Mouse (Mus musculus): ENCODE data around the gene Ep400. TPM values are rescaled to one million over a fixed set of nuclear protein-coding genes. Genes with fewer than 3 reads are reported as not detected.

Ep400 gene
- polyA plus RNA-seq, 1 experiment, result 155 TPM

- no peak for DNase-seq
- 86% methylated on average over 1 of the region's 1 CpGs for WGBS
- TF ChIP-seq CTCF (IDR thresholded peaks at IDR 0.05; ENCODE audit: borderline replicate concordance, control insufficient read depth, extremely low read depth, insufficient read depth, low read length, poor library complexity) (no peak), POLR2A (IDR thresholded peaks at IDR 0.05; ENCODE audit: control insufficient read depth, extremely low read depth, insufficient read depth, low read length, poor library complexity) (no peak)
- Histone ChIP-seq H3K36me3 (ENCODE audit: control insufficient read depth, insufficient read depth, low read length) (no peaks in the 10 kb centered on the region), H3K27me3 (ENCODE audit: control insufficient read depth, insufficient read depth, low read length) (no peaks in the 10 kb centered on the region), H3K4me3 (ENCODE audit: control insufficient read depth, insufficient read depth, low read length) (no peak overlapping the region), H3K4me1 (replicated peaks; ENCODE audit: control insufficient read depth, insufficient read depth, low read length) (peaks cover 20% of the 10 kb centered on the region), H3K27ac (ENCODE audit: control insufficient read depth, insufficient read depth, low read length) (no peak overlapping the region)
These were observed 36.2 kb upstream of the Ep400 start for GRCm38 (mm10) chr5:110806676-110807075.

GRCm38 (mm10) chr5:110806154-110806553 lies 35.6 kb upstream of the Ep400 start:
- Histone ChIP-seq H3K27me3 (ENCODE audit: control insufficient read depth, insufficient read depth, low read length) (no peaks in the 10 kb centered on the region), H3K4me3 (ENCODE audit: control insufficient read depth, insufficient read depth, low read length) (no peak overlapping the region), H3K27ac (ENCODE audit: control insufficient read depth, insufficient read depth, low read length) (no peak overlapping the region), H3K36me3 (ENCODE audit: control insufficient read depth, insufficient read depth, low read length) (no peaks in the 10 kb centered on the region), H3K4me1 (replicated peaks; ENCODE audit: control insufficient read depth, insufficient read depth, low read length) (peaks cover 24% of the 10 kb centered on the region)
- TF ChIP-seq CTCF (IDR thresholded peaks at IDR 0.05; ENCODE audit: borderline replicate concordance, control insufficient read depth, extremely low read depth, insufficient read depth, low read length, poor library complexity) (no peak), POLR2A (IDR thresholded peaks at IDR 0.05; ENCODE audit: control insufficient read depth, extremely low read depth, insufficient read depth, low read length, poor library complexity) (no peak)
- DNase-seq, result no peak
- 92% methylated on average over 4 of the region's 4 CpGs for WGBS

- Histone ChIP-seq H3K27ac (ENCODE audit: control insufficient read depth, insufficient read depth, low read length) (no peak overlapping the region), H3K36me3 (ENCODE audit: control insufficient read depth, insufficient read depth, low read length) (peaks cover under 1% of the 10 kb centered on the region), H3K4me3 (ENCODE audit: control insufficient read depth, insufficient read depth, low read length) (no peak overlapping the region), H3K4me1 (replicated peaks; ENCODE audit: control insufficient read depth, insufficient read depth, low read length) (peaks cover 26% of the 10 kb centered on the region), H3K27me3 (ENCODE audit: control insufficient read depth, insufficient read depth, low read length) (no peaks in the 10 kb centered on the region)
- 92% methylated on average over 7 of the region's 7 CpGs for WGBS
- TF ChIP-seq CTCF (IDR thresholded peaks at IDR 0.05; ENCODE audit: borderline replicate concordance, control insufficient read depth, extremely low read depth, insufficient read depth, low read length, poor library complexity), result no peak
- TF ChIP-seq POLR2A (IDR thresholded peaks at IDR 0.05; ENCODE audit: control insufficient read depth, extremely low read depth, insufficient read depth, low read length, poor library complexity), result no peak
- DNase-seq, result no peak
These were observed 33.7 kb upstream of the Ep400 start for GRCm38 (mm10) chr5:110804012-110804743.

GRCm38 (mm10) chr5:110802809-110803208 lies 32.3 kb upstream of the Ep400 start:
- H3K36me3 ChIP-seq (ENCODE audit: control insufficient read depth, insufficient read depth, low read length), result peaks cover 9% of the 10 kb centered on the region
- TF ChIP-seq CTCF (IDR thresholded peaks at IDR 0.05; ENCODE audit: borderline replicate concordance, control insufficient read depth, extremely low read depth, insufficient read depth, low read length, poor library complexity) (no peak), POLR2A (IDR thresholded peaks at IDR 0.05; ENCODE audit: control insufficient read depth, extremely low read depth, insufficient read depth, low read length, poor library complexity) (no peak)
- DNase-seq, result no peak
- no peaks in the 10 kb centered on the region for H3K27me3 ChIP-seq (ENCODE audit: control insufficient read depth, insufficient read depth, low read length)
- no peak overlapping the region for H3K27ac ChIP-seq (ENCODE audit: control insufficient read depth, insufficient read depth, low read length)
- peaks cover 12% of the 10 kb centered on the region for H3K4me1 ChIP-seq (replicated peaks; ENCODE audit: control insufficient read depth, insufficient read depth, low read length)
- H3K4me3 ChIP-seq (ENCODE audit: control insufficient read depth, insufficient read depth, low read length), result no peak overlapping the region

GRCm38 (mm10) chr5:110802186-110802585 lies 31.7 kb upstream of the Ep400 start:
- 93% methylated on average over 4 of the region's 4 CpGs for WGBS
- Histone ChIP-seq H3K4me1 (replicated peaks; ENCODE audit: control insufficient read depth, insufficient read depth, low read length) (peaks cover 8% of the 10 kb centered on the region; the same call in 1 of the 2 replicates), H3K27ac (ENCODE audit: control insufficient read depth, insufficient read depth, low read length) (no peak overlapping the region), H3K36me3 (ENCODE audit: control insufficient read depth, insufficient read depth, low read length) (peaks cover 9% of the 10 kb centered on the region), H3K4me3 (ENCODE audit: control insufficient read depth, insufficient read depth, low read length) (no peak overlapping the region), H3K27me3 (ENCODE audit: control insufficient read depth, insufficient read depth, low read length) (no peaks in the 10 kb centered on the region)
- no peak for DNase-seq
- no peak for TF ChIP-seq CTCF (IDR thresholded peaks at IDR 0.05; ENCODE audit: borderline replicate concordance, control insufficient read depth, extremely low read depth, insufficient read depth, low read length, poor library complexity)

- Histone ChIP-seq H3K27me3 (ENCODE audit: control insufficient read depth, insufficient read depth, low read length) (no peaks in the 10 kb centered on the region), H3K4me3 (ENCODE audit: control insufficient read depth, insufficient read depth, low read length) (no peak overlapping the region), H3K4me1 (replicated peaks; ENCODE audit: control insufficient read depth, insufficient read depth, low read length) (peaks cover 8% of the 10 kb centered on the region; the same call in 1 of the 2 replicates), H3K27ac (ENCODE audit: control insufficient read depth, insufficient read depth, low read length) (no peak overlapping the region), H3K36me3 (ENCODE audit: control insufficient read depth, insufficient read depth, low read length) (peaks cover 12% of the 10 kb centered on the region)
- DNase-seq, result no peak
- no peak for TF ChIP-seq CTCF (IDR thresholded peaks at IDR 0.05; ENCODE audit: borderline replicate concordance, control insufficient read depth, extremely low read depth, insufficient read depth, low read length, poor library complexity)
- TF ChIP-seq POLR2A (IDR thresholded peaks at IDR 0.05; ENCODE audit: control insufficient read depth, extremely low read depth, insufficient read depth, low read length, poor library complexity), result no peak
- WGBS, result 89% methylated on average over 3 of the region's 3 CpGs
These were observed 30.6 kb upstream of the Ep400 start for GRCm38 (mm10) chr5:110801036-110801624.
